ENCODE assay signal across 18 mouse cellular contexts in genomic region chr5:88807342-88807741, GRCm38 (mm10). TPM values are rescaled to one million over a fixed set of nuclear protein-coding genes. Genes with fewer than 3 reads are reported as not detected.
DNase-seq lines count a peak whose midpoint lies in the region; ATAC-seq and TF ChIP-seq lines count a peak whose summit lies in the region.
"Had no signal": no experiment of that assay in that cellular context is flagged by ENCODE, and none has a peak within 500 bp of the region (broad histone marks: within the 10 kb centered on the region; RNA-seq: fewer than 3 reads in every experiment).

No protein-coding gene starts in this region.

- no peaks in the 10 kb centered on the region for H3K4me1 ChIP-seq in forebrain, postnatal 0 days (ENCODE audit: insufficient read depth)
- no peaks in the 10 kb centered on the region for H3K4me1 ChIP-seq in forebrain, embryonic 15.5 days
- H3K4me1 ChIP-seq in heart, embryonic 16.5 days (ENCODE audit: control insufficient read depth, insufficient read depth, low read length), result peaks cover 11% of the 10 kb centered on the region
- no peaks in the 10 kb centered on the region for H3K4me1 ChIP-seq in midbrain, postnatal 0 days (ENCODE audit: insufficient read depth, low read length)
- no peaks in the 10 kb centered on the region for H3K4me1 ChIP-seq in midbrain, embryonic 15.5 days
- H3K4me1 ChIP-seq: intestine, embryonic 15.5 days; liver, embryonic 15.5 days had no signal

- no peaks in the 10 kb centered on the region for H3K36me3 ChIP-seq in forebrain, postnatal 0 days (ENCODE audit: insufficient read depth)
- no peaks in the 10 kb centered on the region for H3K36me3 ChIP-seq in forebrain, embryonic 15.5 days
- H3K36me3 ChIP-seq in heart, embryonic 16.5 days (ENCODE audit: control insufficient read depth, insufficient read depth), result no peaks in the 10 kb centered on the region
- H3K36me3 ChIP-seq in midbrain, postnatal 0 days (ENCODE audit: insufficient read depth, low read length), result no peaks in the 10 kb centered on the region
- H3K36me3 ChIP-seq in midbrain, embryonic 15.5 days (replicated peaks), result no peaks in the 10 kb centered on the region
- H3K36me3 ChIP-seq: embryonic facial prominence, embryonic 15.5 days; forebrain, embryonic 10.5 days; hindbrain, embryonic 10.5 days; intestine, embryonic 15.5 days; limb, embryonic 13.5 days; liver, embryonic 15.5 days had no signal

- no peak for TF ChIP-seq CTCF in forebrain, postnatal 0 days (IDR thresholded peaks at IDR 0.05; ENCODE audit: low read depth)
- no peak for TF ChIP-seq CTCF in midbrain, postnatal 0 days (IDR thresholded peaks at IDR 0.05)
- TF ChIP-seq CTCF in brain, embryonic 14.5 days (IDR thresholded peaks at IDR 0.05; ENCODE audit: borderline replicate concordance, extremely low read depth, insufficient read depth, insufficient read length), result no peak

- H3K27me3 ChIP-seq in forebrain, postnatal 0 days (ENCODE audit: insufficient read depth, low read length), result no peaks in the 10 kb centered on the region
- no peaks in the 10 kb centered on the region for H3K27me3 ChIP-seq in forebrain, embryonic 15.5 days
- H3K27me3 ChIP-seq in heart, embryonic 16.5 days (ENCODE audit: control insufficient read depth, insufficient read depth, low read length), result no peaks in the 10 kb centered on the region
- no peaks in the 10 kb centered on the region for H3K27me3 ChIP-seq in midbrain, postnatal 0 days (ENCODE audit: insufficient read depth, low read length)
- H3K27me3 ChIP-seq in midbrain, embryonic 15.5 days (replicated peaks), result no peaks in the 10 kb centered on the region
- H3K27me3 ChIP-seq: embryonic facial prominence, embryonic 15.5 days; intestine, embryonic 15.5 days; limb, embryonic 13.5 days; liver, embryonic 15.5 days had no signal

- ATAC-seq in forebrain, postnatal 0 days, result peak; percentile 34; the same call in 1 of the 2 replicates
- ATAC-seq in forebrain, embryonic 15.5 days (replicated peaks), result no peak
- no peak for ATAC-seq in heart, embryonic 16.5 days (replicated peaks; ENCODE audit: extremely low read depth, insufficient read depth, low FRiP score)
- no peak for ATAC-seq in midbrain, postnatal 0 days (ENCODE audit: low FRiP score)
- ATAC-seq in midbrain, embryonic 15.5 days (replicated peaks), result no peak
- ATAC-seq: intestine, embryonic 15.5 days; lung, postnatal 0 days had no signal

- no peak overlapping the region for H3K4me2 ChIP-seq in forebrain, postnatal 0 days (ENCODE audit: low read depth)
- H3K4me2 ChIP-seq in forebrain, embryonic 15.5 days (replicated peaks), result no peak overlapping the region
- H3K4me2 ChIP-seq in heart, embryonic 16.5 days (ENCODE audit: low read depth, low read length), result peak overlapping the region; percentile 19; the same call in 1 of the 2 replicates
- no peak overlapping the region for H3K4me2 ChIP-seq in midbrain, postnatal 0 days (ENCODE audit: low read depth, low read length, poor library complexity, severe bottlenecking)
- no peak overlapping the region for H3K4me2 ChIP-seq in midbrain, embryonic 15.5 days
- H3K4me2 ChIP-seq: embryonic facial prominence, embryonic 15.5 days; intestine, embryonic 15.5 days; limb, embryonic 13.5 days; liver, embryonic 15.5 days had no signal

- H3K27ac ChIP-seq in forebrain, postnatal 0 days (ENCODE audit: low read depth, low read length), result no peak overlapping the region
- no peak overlapping the region for H3K27ac ChIP-seq in forebrain, embryonic 15.5 days (replicated peaks)
- no peak overlapping the region for H3K27ac ChIP-seq in heart, embryonic 16.5 days (ENCODE audit: low read length)
- H3K27ac ChIP-seq in midbrain, postnatal 0 days (ENCODE audit: low read depth, low read length), result no peak overlapping the region
- H3K27ac ChIP-seq in midbrain, embryonic 15.5 days, result no peak overlapping the region
- H3K27ac ChIP-seq: embryonic facial prominence, embryonic 15.5 days; forebrain, embryonic 10.5 days; hindbrain, embryonic 10.5 days; intestine, embryonic 15.5 days; limb, embryonic 13.5 days; liver, embryonic 15.5 days had no signal

- no peak for TF ChIP-seq POLR2A in brain, embryonic 14.5 days (IDR thresholded peaks at IDR 0.05; ENCODE audit: borderline replicate concordance, extremely low read depth, insufficient read depth, insufficient read length, poor library complexity, severe bottlenecking)

- no peaks in the 10 kb centered on the region for H3K9me3 ChIP-seq in forebrain, postnatal 0 days (ENCODE audit: low read length)
- H3K9me3 ChIP-seq in forebrain, embryonic 15.5 days, result no peaks in the 10 kb centered on the region
- H3K9me3 ChIP-seq in heart, embryonic 16.5 days (replicated peaks; ENCODE audit: control insufficient read depth, low read length), result no peaks in the 10 kb centered on the region
- H3K9me3 ChIP-seq in midbrain, postnatal 0 days (ENCODE audit: low read length), result no peaks in the 10 kb centered on the region
- H3K9me3 ChIP-seq in midbrain, embryonic 15.5 days, result no peaks in the 10 kb centered on the region
- H3K9me3 ChIP-seq: embryonic facial prominence, embryonic 15.5 days; forebrain, embryonic 10.5 days; hindbrain, embryonic 10.5 days; intestine, embryonic 15.5 days; limb, embryonic 13.5 days; liver, embryonic 15.5 days had no signal

- 25% methylated on average over 9 of the region's 9 CpGs for WGBS in forebrain, postnatal 0 days
- WGBS in forebrain, embryonic 15.5 days, result 33% methylated on average over 9 of the region's 9 CpGs
- WGBS in heart, embryonic 16.5 days, result 19% methylated on average over 9 of the region's 9 CpGs
- 31% methylated on average over 9 of the region's 9 CpGs for WGBS in midbrain, postnatal 0 days
- WGBS in midbrain, embryonic 15.5 days, result 35% methylated on average over 9 of the region's 9 CpGs

- no peak overlapping the region for H3K4me3 ChIP-seq in forebrain, postnatal 0 days (ENCODE audit: low read depth, low read length)
- H3K4me3 ChIP-seq in forebrain, embryonic 15.5 days, result no peak overlapping the region
- no peak overlapping the region for H3K4me3 ChIP-seq in heart, embryonic 16.5 days (ENCODE audit: low read length)
- H3K4me3 ChIP-seq in midbrain, postnatal 0 days (ENCODE audit: low read depth, low read length), result no peak overlapping the region
- H3K4me3 ChIP-seq in midbrain, embryonic 15.5 days, result no peak overlapping the region
- H3K4me3 ChIP-seq: embryonic facial prominence, embryonic 15.5 days; forebrain, embryonic 10.5 days; hindbrain, embryonic 10.5 days; intestine, embryonic 15.5 days; limb, embryonic 13.5 days; liver, embryonic 15.5 days had no signal

- DNase-seq in forebrain, postnatal 0 days, result no peak
- DNase-seq in heart, postnatal 14 days, result no peak
- peak; percentile 32 for DNase-seq in midbrain, postnatal 0 days (ENCODE audit: low spot score)
- peak; percentile 28 for DNase-seq in brain, embryonic 14.5 days (ENCODE audit: low read depth)
- DNase-seq in lung, postnatal 10 days, result no peak
- DNase-seq: midbrain, embryonic 14.5 days; right cerebral cortex, postnatal 25 days; thymus, postnatal 36 days had no signal

- intact Hi-C loops in heart, postnatal 14 days (cut with DNase I), result no loop called here

- no peak overlapping the region for H3K9ac ChIP-seq in forebrain, postnatal 0 days
- H3K9ac ChIP-seq in forebrain, embryonic 15.5 days (replicated peaks), result no peak overlapping the region
- no peak overlapping the region for H3K9ac ChIP-seq in heart, embryonic 16.5 days (ENCODE audit: low read length)
- H3K9ac ChIP-seq in midbrain, postnatal 0 days (replicated peaks; ENCODE audit: low read length, poor library complexity, severe bottlenecking), result no peak overlapping the region
- no peak overlapping the region for H3K9ac ChIP-seq in midbrain, embryonic 15.5 days
- H3K9ac ChIP-seq: embryonic facial prominence, embryonic 15.5 days; intestine, embryonic 15.5 days; limb, embryonic 13.5 days; liver, embryonic 15.5 days had no signal

RNA-seq across cellular contexts. Expression of gene Dck, which starts 42.5 kb away (rescaled TPM):
- total RNA-seq in forebrain, postnatal 0 days (2014; rRNA removed), result 23.1 and 28.9 TPM in 2 replicates
- polyA plus RNA-seq in forebrain, postnatal 0 days (2015; fragmentation: Nextera tagmentation; extraction: Ambion mirVana), result 24.6 and 30.3 TPM in 2 replicates
- polyA plus RNA-seq in forebrain, embryonic 15.5 days (2015; fragmentation: Nextera tagmentation; extraction: Ambion mirVana), result 88.4 and 89.8 TPM in 2 replicates
- polyA plus RNA-seq in heart, embryonic 16.5 days (2015; fragmentation: Nextera tagmentation; extraction: Ambion mirVana), result 30.5 and 44.5 TPM in 2 replicates
- 1 to 10 TPM; 3.8 to 7.7 TPM for total RNA-seq in heart, postnatal 14 days (2021)
- total RNA-seq in midbrain, postnatal 0 days (2014; rRNA removed), result 25.6 and 29.9 TPM in 2 replicates
- polyA plus RNA-seq in midbrain, postnatal 0 days (2015; fragmentation: Nextera tagmentation; extraction: Ambion mirVana), result 24.6 and 26.6 TPM in 2 replicates
- polyA plus RNA-seq in midbrain, embryonic 15.5 days (2015; fragmentation: Nextera tagmentation; extraction: Ambion mirVana), result 50.5 and 50.9 TPM in 2 replicates
- 41.3 and 51.2 TPM in 2 replicates for polyA plus RNA-seq in brain, embryonic 14.5 days (2012; rRNA removed)

Comparison
In these comparisons a context has a peak if more than half of its experiments do, and no peak if none do; other contexts are left out.
1. DNase-seq: peak in midbrain, postnatal 0 days (single experiment) and brain, embryonic 14.5 days (single experiment); none in forebrain, postnatal 0 days (single experiment), heart, postnatal 14 days (0 of 2) and lung, postnatal 10 days (single experiment).